Mouse (Mus musculus) G1E (cell line): Measurements from ENCODE around the gene Rab3c. TPM values are rescaled to one million over a fixed set of nuclear protein-coding genes. Genes with fewer than 3 reads are reported as not detected.

ENCODE experiments used
- ATAC-seq: 2 replicates; pipeline ENCODE4 v1.8.0; 2016; ENCODE audit warnings: mild to moderate bottlenecking; ENCODE audit not compliant: insufficient number of reproducible peaks, poor library complexity, low FRiP score, severe bottlenecking; ENCODE audit errors: extremely low read depth
- DNase-seq: peaks from one replicate; pipeline ENCODE4 v3.0.0; 2012; ENCODE audit warnings: low spot score
- H3K27me3 ChIP-seq: 2 replicates; pipeline ENCODE4 v1.6.1; 2012; ENCODE audit warnings: mild to moderate bottlenecking, low read length, inconsistent platforms; ENCODE audit not compliant: insufficient read depth
- H3K36me3 ChIP-seq: replicated peaks from 2 replicates; pipeline ENCODE3; 2012; ENCODE audit warnings: mild to moderate bottlenecking, inconsistent platforms
- H3K4me1 ChIP-seq: 2 replicates; pipeline ENCODE4 v1.6.1; 2012; ENCODE audit warnings: low read depth, low read length, inconsistent platforms, mixed read lengths; ENCODE audit not compliant: insufficient read depth
- H3K4me3 ChIP-seq: 2 replicates; pipeline ENCODE4 v1.5.1; 2012; ENCODE audit warnings: low read depth, mild to moderate bottlenecking, inconsistent platforms, low read length, moderate library complexity, mixed read lengths
- H3K9me3 ChIP-seq: replicated peaks from 2 replicates; pipeline ENCODE4 v1.6.1; 2012; ENCODE audit warnings: inconsistent platforms
- CTCF ChIP-seq: IDR thresholded peaks from 2 replicates; pipeline ENCODE4 v1.5.1; 2012; ENCODE audit warnings: low read depth, low read length, inconsistent platforms, mixed read lengths
- GATA1 ChIP-seq: IDR thresholded peaks from 2 replicates; pipeline ENCODE4 v1.6.1; 2012; ENCODE audit warnings: borderline replicate concordance, low read length, inconsistent platforms, mixed read lengths
- GATA2 ChIP-seq: IDR thresholded peaks from 2 replicates; pipeline ENCODE4 v1.6.1; 2012; ENCODE audit warnings: low read depth, low read length, inconsistent platforms, borderline replicate concordance
- POLR2AphosphoS5 ChIP-seq: IDR thresholded peaks from 2 replicates; pipeline ENCODE4 v1.6.1; 2012; ENCODE audit warnings: low read depth, low read length, inconsistent platforms; ENCODE audit not compliant: insufficient replicate concordance
- TAL1 ChIP-seq: conservative IDR thresholded peaks from 2 replicates; pipeline ENCODE4 v1.6.1; 2012; ENCODE audit warnings: low read depth, low read length, inconsistent platforms, mixed read lengths
- polyA plus RNA-seq: library from polyadenylated mRNA; stranded (reverse); fragments of >175 nt; gene quantifications from 2 replicates; pipeline ENCODE4 v1.2.3, GENCODE M21; 2012
- total RNA-seq, 2 experiments: library from RNA; stranded (forward) in 1 of 2; stranded (reverse) in 1 of 2; fragments of 200-1000 nt in 1 of 2; fragments of >200 nt in 1 of 2; fragmentation: Nextera tagmentation in 1 of 2; gene quantifications; 2 replicates each; pipeline ENCODE4 v1.2.3; 2014 to 2017

Gene Rab3c
- total RNA-seq (2014; fragmentation: Nextera tagmentation) (not detected in 2 replicates), total RNA-seq (2017) (0.27 and 0.29 TPM in 2 replicates), polyA plus RNA-seq (not detected in 2 replicates)

GRCm38 (mm10) chr13:110280563-110281144, at the start of gene Rab3c:
Rab3c (minus strand) TSS chr13:110280996.
- TF ChIP-seq GATA1 (no peak), TAL1 (no peak), GATA2 (no peak), POLR2AphosphoS5 (no peak), CTCF (no peak)
- H3K36me3 ChIP-seq: no peaks in the 10 kb centered on the region
- H3K4me1 ChIP-seq: no peaks in the 10 kb centered on the region
- ATAC-seq (no peak), DNase-seq (no peak)
- no peaks in the 10 kb centered on the region for H3K27me3 ChIP-seq
- peaks cover 2% of the 10 kb centered on the region; the same call in 1 of the 2 replicates for H3K9me3 ChIP-seq
- no peak within 1 kb of the TSS for H3K4me3 ChIP-seq

GRCm38 (mm10) chr13:110318746-110319145, 38.0 kb upstream of the Rab3c start:
- DNase-seq (no peak), ATAC-seq (no peak)
- H3K27me3 ChIP-seq: no peaks in the 10 kb centered on the region
- H3K9me3 ChIP-seq: no peaks in the 10 kb centered on the region
- no peaks in the 10 kb centered on the region for H3K4me1 ChIP-seq
- no peak overlapping the region for H3K4me3 ChIP-seq
- TF ChIP-seq POLR2AphosphoS5 (no peak), TAL1 (no peak), GATA2 (no peak), CTCF (no peak), GATA1 (no peak)
- H3K36me3 ChIP-seq: no peaks in the 10 kb centered on the region

DNA sequence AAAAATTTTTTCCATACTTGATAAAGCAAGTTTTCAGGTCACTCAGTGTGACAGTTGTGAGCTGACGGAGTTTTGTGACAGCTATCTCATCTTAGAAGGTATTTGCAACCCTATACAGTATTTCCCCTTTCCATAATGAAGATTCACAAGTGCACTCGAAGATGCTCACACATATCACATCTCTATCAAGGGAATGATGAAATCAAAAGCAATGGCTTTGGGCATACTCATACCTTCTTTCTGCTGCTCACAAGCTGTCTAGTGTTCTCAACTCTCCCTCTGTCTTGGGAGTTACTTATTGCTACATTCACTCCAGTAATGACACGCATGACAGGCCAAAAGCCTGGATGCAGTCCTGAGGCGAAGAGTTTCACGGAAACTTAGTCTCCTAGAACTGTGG, 26.4 kb upstream of the Rab3c start:
- H3K36me3 ChIP-seq: no peaks in the 10 kb centered on the region
- DNase-seq: no peak
- no peaks in the 10 kb centered on the region for H3K27me3 ChIP-seq
- no peaks in the 10 kb centered on the region for H3K4me1 ChIP-seq
- no peaks in the 10 kb centered on the region; the same call in 1 of the 2 replicates for H3K9me3 ChIP-seq
- ATAC-seq: no peak
- TF ChIP-seq CTCF: no peak
- TF ChIP-seq GATA2: no peak
- no peak for TF ChIP-seq POLR2AphosphoS5
- TF ChIP-seq TAL1: no peak
- TF ChIP-seq GATA1: no peak
- H3K4me3 ChIP-seq: no peak overlapping the region

GRCm38 (mm10) chr13:110297112-110297511, 16.3 kb upstream of the Rab3c start:
- no peak for DNase-seq
- no peaks in the 10 kb centered on the region for H3K27me3 ChIP-seq
- TF ChIP-seq GATA2: no peak
- no peak for TF ChIP-seq CTCF
- TF ChIP-seq GATA1: no peak
- no peak for TF ChIP-seq TAL1
- no peak for TF ChIP-seq POLR2AphosphoS5
- H3K9me3 ChIP-seq: no peaks in the 10 kb centered on the region
- ATAC-seq: no peak
- no peaks in the 10 kb centered on the region for H3K36me3 ChIP-seq
- no peak overlapping the region for H3K4me3 ChIP-seq
- H3K4me1 ChIP-seq: no peaks in the 10 kb centered on the region

GRCm38 (mm10) chr13:110288499-110288898, 7.7 kb upstream of the Rab3c start:
- Histone ChIP-seq H3K4me3 (no peak overlapping the region), H3K9me3 (no peaks in the 10 kb centered on the region), H3K4me1 (no peaks in the 10 kb centered on the region), H3K27me3 (no peaks in the 10 kb centered on the region), H3K36me3 (no peaks in the 10 kb centered on the region)
- DNase-seq (no peak), ATAC-seq (no peak)
- TF ChIP-seq CTCF: no peak

- Histone ChIP-seq H3K9me3 (peaks cover 2% of the 10 kb centered on the region; the same call in 1 of the 2 replicates), H3K4me3 (no peak overlapping the region), H3K4me1 (no peaks in the 10 kb centered on the region), H3K36me3 (no peaks in the 10 kb centered on the region), H3K27me3 (no peaks in the 10 kb centered on the region)
- DNase-seq (no peak), ATAC-seq (no peak)
- TF ChIP-seq POLR2AphosphoS5: no peak
- no peak for TF ChIP-seq CTCF
Observed at GRCm38 (mm10) chr13:110283781-110284180, 3.0 kb upstream of the Rab3c start.

GRCm38 (mm10) chr13:110280028-110280562, 701 bp downstream of the Rab3c start:
- no peak for ATAC-seq
- H3K4me1 ChIP-seq: no peaks in the 10 kb centered on the region
- no peaks in the 10 kb centered on the region for H3K27me3 ChIP-seq
- TF ChIP-seq GATA1 (no peak), POLR2AphosphoS5 (no peak), TAL1 (no peak), CTCF (no peak), GATA2 (no peak)
- peaks cover 2% of the 10 kb centered on the region; the same call in 1 of the 2 replicates for H3K9me3 ChIP-seq
- no peak for DNase-seq
- no peak overlapping the region for H3K4me3 ChIP-seq
- H3K36me3 ChIP-seq: no peaks in the 10 kb centered on the region
